Mouse (Mus musculus): Measurements from ENCODE around the gene Rbl1. TPM values are rescaled to one million over a fixed set of nuclear protein-coding genes. Genes with fewer than 3 reads are reported as not detected.
"Not testable (repeated sequence)": the region's sequence is repeated elsewhere in the genome, so short reads cannot be mapped to it uniquely, and the experiment has no call there.

The Rbl1 gene
- total RNA-seq, 2 experiments from 2014 or later = 4.8 to 4.9 TPM

- DNase-seq = no peak
- intact Hi-C loops (cut with DNase I) = no loop called here
Measured at GRCm38 (mm10) chr2:157173555-157173954, 30.8 kb downstream of the Rbl1 start.

DNA sequence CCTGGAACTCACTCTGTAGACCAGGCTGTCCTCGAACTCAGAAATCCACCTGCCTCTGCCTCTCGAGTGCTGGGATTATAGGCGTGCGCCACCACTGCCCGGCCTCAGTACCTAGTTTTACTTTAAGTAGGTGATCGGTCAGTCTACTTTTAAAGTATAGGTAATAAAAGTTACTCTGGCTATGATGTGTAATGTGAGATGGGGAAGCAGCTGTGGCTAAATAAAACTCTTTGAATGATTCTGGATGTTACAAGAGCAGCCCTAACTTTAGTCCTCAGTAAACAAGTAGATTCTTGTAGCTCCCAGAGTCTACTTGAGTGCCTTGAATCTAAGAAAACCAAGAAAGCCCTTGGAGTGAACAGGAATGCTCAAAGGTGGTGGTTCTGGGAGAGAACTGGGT, 31.4 kb downstream of the Rbl1 start:
- intact Hi-C loops (cut with DNase I) = no loop called here
- DNase-seq = no peak

DNA sequence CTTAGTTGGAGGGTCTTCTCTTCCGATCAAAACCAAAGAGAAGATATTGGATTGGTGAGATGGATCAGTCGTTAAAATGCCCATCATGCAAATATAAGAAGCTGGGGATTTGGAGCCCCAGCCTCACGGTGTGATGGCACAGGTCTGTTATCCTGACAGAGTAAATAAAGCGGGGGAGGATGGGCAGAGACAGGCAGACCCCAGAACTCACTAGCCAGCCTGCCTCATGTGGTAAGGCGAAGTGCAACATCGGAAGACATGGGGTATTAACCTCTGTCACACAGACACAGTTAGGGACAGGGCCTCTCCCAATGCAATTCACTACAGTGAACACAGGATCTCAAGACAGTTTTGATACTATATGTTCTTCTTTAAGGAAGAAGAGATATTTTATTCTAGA, 33.7 kb downstream of the Rbl1 start:
- intact Hi-C loops (cut with DNase I) = no loop called here

GRCm38 (mm10) chr2:157170166-157170565, 34.2 kb downstream of the Rbl1 start:
- intact Hi-C loops (cut with DNase I) = no loop called here
- DNase-seq = peak; percentile 6

More for the DNA sequence above, 33.7 kb downstream of the Rbl1 start:
- DNase-seq = no peak

GRCm38 (mm10) chr2:157166371-157167080, 37.8 kb downstream of the Rbl1 start:
- DNase-seq = no peak
- intact Hi-C loops (cut with DNase I) = no loop called here

- DNase-seq; intact Hi-C loops (cut with DNase I): not testable (repeated sequence)
Measured at GRCm38 (mm10) chr2:157165312-157166224, 38.8 kb downstream of the Rbl1 start.

DNA sequence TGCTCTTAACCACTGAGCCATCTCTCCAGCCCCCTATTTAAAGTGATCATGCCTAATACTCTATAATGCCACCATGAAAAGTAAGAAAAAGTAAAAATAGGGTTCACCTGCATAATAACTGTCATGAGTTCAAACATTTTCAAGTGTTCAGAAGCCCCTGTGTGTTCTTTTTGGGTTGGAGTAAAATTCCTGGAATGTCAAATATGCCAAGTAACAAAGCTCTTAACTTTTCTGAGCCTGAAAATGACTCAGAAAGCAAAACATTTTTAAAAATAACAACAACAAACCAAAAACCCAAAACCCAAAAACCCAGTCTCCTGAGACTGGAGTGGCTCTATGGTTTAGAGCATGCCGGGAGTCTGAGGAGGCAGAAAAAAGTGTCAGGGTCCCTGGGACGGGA, 40.2 kb downstream of the Rbl1 start:
- no peak for DNase-seq
- intact Hi-C loops (cut with DNase I) = no loop called here

- no peak for DNase-seq
- intact Hi-C loops (cut with DNase I) = no loop called here
Measured at GRCm38 (mm10) chr2:157156079-157156478, 48.3 kb downstream of the Rbl1 start.

GRCm38 (mm10) chr2:157153235-157153634, 51.1 kb downstream of the Rbl1 start:
- intact Hi-C loops (cut with DNase I) = no loop called here
- no peak for DNase-seq

DNA sequence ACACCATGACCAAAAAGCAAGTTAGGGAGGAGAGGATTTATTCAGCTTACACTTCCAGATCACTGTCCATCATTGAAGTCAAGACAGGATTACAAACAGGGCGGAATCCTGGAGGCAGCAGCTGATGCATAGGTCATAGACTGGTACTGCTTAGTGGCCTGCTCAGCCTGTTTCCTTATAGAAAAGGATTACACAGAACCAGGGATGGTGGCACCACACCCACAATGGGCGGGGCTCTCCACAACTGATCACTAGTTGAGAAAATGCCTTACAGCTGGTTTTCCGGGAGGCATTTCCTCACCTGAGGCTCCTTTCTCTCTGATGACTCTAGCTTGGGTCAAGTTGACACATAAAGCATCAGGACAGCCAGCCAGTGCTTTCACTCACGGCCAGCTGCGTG, 55.9 kb downstream of the Rbl1 start:
- intact Hi-C loops (cut with DNase I) = no loop called here
- no peak for DNase-seq

- no peak for DNase-seq
Measured at GRCm38 (mm10) chr2:157147397-157148020, 56.8 kb downstream of the Rbl1 start.

GRCm38 (mm10) chr2:157145173-157145572, 59.2 kb downstream of the Rbl1 start:
- no peak for DNase-seq
- intact Hi-C loops (cut with DNase I) = no loop called here

More at GRCm38 (mm10) chr2:157147397-157148020, 56.8 kb downstream of the Rbl1 start:
- intact Hi-C loops (cut with DNase I) = no loop called here

DNA sequence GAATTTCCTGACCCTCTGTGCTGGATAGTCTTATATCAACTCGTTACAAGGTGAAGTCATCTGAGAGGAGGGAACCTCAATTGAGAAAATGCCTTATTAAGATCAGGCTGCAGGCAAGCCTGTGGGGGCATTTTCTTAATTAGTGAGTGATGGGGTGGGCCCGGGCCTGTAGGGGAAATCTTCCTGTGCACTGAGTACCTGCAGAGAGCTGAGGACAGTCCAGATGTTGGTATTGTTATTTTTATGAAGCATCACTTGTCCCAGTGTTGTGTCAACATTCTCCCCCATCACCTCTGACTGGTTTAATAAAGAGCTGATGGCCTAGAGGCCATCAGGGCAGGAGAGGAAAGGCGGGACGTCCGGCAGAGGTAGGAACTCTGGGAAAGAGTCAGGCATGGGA, 60.2 kb downstream of the Rbl1 start:
- intact Hi-C loops (cut with DNase I) = no loop called here
- DNase-seq = no peak

GRCm38 (mm10) chr2:157141962-157142361, 62.4 kb downstream of the Rbl1 start:
- DNase-seq = no peak
- intact Hi-C loops (cut with DNase I) = no loop called here

DNA sequence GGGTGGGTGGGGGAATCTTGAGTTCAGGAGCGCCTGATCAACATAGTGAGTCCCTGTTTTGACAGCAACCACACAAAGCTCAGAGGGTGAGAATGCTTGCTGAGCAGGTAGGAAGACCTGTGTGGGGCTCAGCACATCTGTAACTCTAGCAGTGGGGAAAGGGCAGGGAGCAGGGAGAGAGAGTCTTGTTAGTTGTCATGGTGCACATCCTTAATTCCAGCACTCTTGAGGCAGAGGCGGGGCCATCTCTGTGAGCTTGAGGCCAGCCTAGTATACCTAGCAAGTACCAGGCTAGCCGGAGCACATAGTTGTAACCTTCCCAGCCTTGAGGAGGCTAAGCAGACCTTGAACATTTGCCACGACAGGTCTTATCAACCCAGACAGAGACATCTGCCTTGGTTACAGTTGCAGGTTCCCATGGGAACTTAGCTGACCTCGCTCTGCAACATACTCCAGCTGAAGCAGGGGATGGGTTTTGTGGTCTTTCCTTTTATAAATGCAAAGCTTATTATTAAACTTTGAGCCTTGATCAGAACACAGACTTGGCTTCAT, 65.0 kb downstream of the Rbl1 start:
- intact Hi-C loops (cut with DNase I) = no loop called here
- no peak for DNase-seq

DNA sequence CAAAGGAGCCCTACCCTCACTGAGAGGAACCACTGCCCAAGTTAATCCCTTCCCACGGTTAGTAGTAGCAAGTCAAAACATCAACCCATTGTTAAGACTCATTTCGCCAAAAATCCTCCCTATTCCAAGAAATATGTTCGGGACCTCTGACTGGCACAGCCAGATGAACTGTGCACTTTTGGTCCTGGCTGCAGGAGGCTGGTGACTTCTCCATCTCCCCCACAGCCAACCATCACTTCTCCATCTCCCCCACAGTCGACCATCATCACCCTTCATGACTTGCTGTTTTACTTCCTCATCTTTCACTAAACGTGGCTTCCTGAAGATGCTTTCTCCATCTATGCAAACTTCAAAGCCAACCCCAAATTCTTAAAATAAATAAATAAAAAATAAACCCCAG, 65.5 kb downstream of the Rbl1 start:
- intact Hi-C loops (cut with DNase I) = no loop called here
- no peak for DNase-seq

DNA sequence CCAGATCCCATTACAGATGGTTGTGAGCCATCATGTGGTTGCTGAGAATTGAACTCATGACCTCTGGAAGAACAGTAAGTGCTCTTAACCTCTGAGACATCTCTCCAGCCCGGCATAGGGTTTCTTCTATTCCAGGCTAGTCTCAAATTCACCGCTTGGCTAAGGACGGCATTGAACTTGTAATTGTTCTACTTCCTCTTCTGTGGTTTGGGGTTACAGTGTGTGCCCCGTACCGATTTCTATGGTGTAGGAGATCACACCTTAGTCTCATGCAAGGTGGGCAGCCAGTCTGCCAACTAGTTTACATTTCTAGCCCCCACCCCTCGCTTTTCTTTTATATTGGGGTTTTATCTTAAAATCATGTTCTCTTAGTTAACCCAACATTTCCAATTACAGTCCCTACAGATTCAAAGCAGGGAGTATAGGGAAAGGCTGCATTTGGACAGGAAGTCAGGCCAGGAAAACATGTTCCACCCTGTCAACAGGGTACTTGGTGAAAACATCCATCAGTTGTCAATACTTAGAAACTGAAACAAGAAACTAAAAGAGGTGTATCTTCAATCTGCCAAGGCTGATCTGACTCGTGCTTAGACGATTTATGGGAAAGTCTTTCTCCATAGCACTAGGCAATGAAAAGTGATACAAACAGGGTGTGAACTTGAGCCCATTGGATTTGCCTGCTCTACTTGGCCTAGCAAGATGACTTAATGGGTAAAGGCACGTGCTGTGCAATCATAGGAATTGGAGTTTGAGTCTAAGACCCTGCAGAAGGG, 66.2 kb downstream of the Rbl1 start:
- DNase-seq = no peak
- intact Hi-C loops (cut with DNase I) = no loop called here

DNA sequence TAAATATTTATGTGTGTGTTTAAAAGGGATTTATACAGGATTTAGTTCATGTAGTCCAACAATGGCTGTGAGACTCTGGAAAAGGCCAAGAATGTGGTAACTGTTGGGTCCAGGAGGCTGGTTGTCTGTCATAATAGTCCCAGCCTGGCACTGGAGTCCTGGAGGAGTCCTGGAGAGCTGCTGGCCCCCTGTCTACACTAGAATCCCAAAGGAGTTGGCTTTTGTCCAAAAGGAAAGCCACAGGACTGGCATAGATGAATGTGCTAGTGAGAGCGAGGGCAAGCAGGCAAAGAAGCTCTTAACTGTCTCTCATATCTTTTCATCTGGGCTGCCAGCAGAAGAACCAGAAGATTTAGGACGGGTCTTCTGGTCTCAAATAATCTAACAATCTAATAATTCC, 67.7 kb downstream of the Rbl1 start:
- intact Hi-C loops (cut with DNase I) = no loop called here

GRCm38 (mm10) chr2:157136176-157136575, 68.2 kb downstream of the Rbl1 start:
- DNase-seq = no peak
- intact Hi-C loops (cut with DNase I) = no loop called here

More for the DNA sequence above, 67.7 kb downstream of the Rbl1 start:
- DNase-seq = no peak

GRCm38 (mm10) chr2:157135529-157136120, 68.7 kb downstream of the Rbl1 start:
- DNase-seq = no peak

More at GRCm38 (mm10) chr2:157135529-157136120, 68.7 kb downstream of the Rbl1 start:
- intact Hi-C loops (cut with DNase I) = no loop called here
